Mouse (Mus musculus) lung, postnatal 0 days (tissue): ENCODE measurements around the gene Zfp740. TPM values are rescaled to one million over a fixed set of nuclear protein-coding genes. Genes with fewer than 3 reads are reported as not detected.
A peak's percentile ranks its signal among the peaks of the same experiment; 100 is the strongest.

Experiments used
- ATAC-seq: fragments of 200-750 bp; cut with Nextera tagmentation; 2 replicates; pipeline ENCODE4 v1.8.0; 2017; ENCODE audit warnings: moderate library complexity
- DNase-seq: peaks from one replicate; pipeline ENCODE4 v3.0.0-alpha.2; 2016; ENCODE audit warnings: low spot score
- H3K27ac ChIP-seq: fragments of 300-500 bp; sonication (generic); 2 replicates; pipeline ENCODE4 v1.5.1; 2014; ENCODE audit warnings: antibody characterized with exemption, mild to moderate bottlenecking, low read length, mixed read lengths
- H3K27me3 ChIP-seq: fragments of 300-500 bp; sonication (generic); replicated peaks from 2 replicates; pipeline ENCODE4 v1.6.1; 2014; ENCODE audit warnings: low read length, mixed read lengths; ENCODE audit not compliant: insufficient read depth
- H3K36me3 ChIP-seq: fragments of 300-500 bp; sonication (generic); 2 replicates; pipeline ENCODE4 v1.6.1; 2014; ENCODE audit warnings: low read length, mixed read lengths; ENCODE audit not compliant: insufficient read depth
- H3K4me1 ChIP-seq: fragments of 300-500 bp; sonication (generic); 2 replicates; pipeline ENCODE4 v1.6.1; 2014; ENCODE audit warnings: antibody characterized with exemption, low read depth, low read length, mixed read lengths; ENCODE audit not compliant: insufficient read depth
- H3K4me2 ChIP-seq: fragments of 300-500 bp; sonication (generic); replicated peaks from 2 replicates; pipeline ENCODE4 v1.6.1; 2014; ENCODE audit warnings: low read depth, mild to moderate bottlenecking, low read length, moderate library complexity, mixed read lengths
- H3K4me3 ChIP-seq: fragments of 300-500 bp; sonication (generic); 2 replicates; pipeline ENCODE4 v1.5.1; 2014; ENCODE audit warnings: low read depth, low read length
- H3K9ac ChIP-seq: fragments of 300-500 bp; sonication (generic); replicated peaks from 2 replicates; pipeline ENCODE4 v1.6.1; 2014; ENCODE audit warnings: low read depth, mild to moderate bottlenecking
- H3K9me3 ChIP-seq: fragments of 300-500 bp; sonication (generic); 2 replicates; pipeline ENCODE4 v1.6.1; 2016; ENCODE audit warnings: low read length, mixed read lengths
- CTCF ChIP-seq: IDR thresholded peaks from 2 replicates; pipeline ENCODE4 v1.5.1; 2016; ENCODE audit warnings: antibody characterized with exemption, mild to moderate bottlenecking
- EP300 ChIP-seq: IDR thresholded peaks from 2 replicates; pipeline ENCODE4 v1.6.1; 2016; ENCODE audit warnings: antibody characterized with exemption, mild to moderate bottlenecking, control low read depth
- WGBS: fragments of 180-500 bp; shearing (Covaris S2); extraction: QIAGEN DNeasy Blood & Tissue Kit; methylation state at CpG from one replicate; pipeline ENCODE4 v1.1.7; 2014; 5-methylcytosine and 5-hydroxymethylcytosine counted together
- polyA plus RNA-seq: library from polyadenylated mRNA; unstranded; fragments of >200 nt; fragmentation: Nextera tagmentation; extraction: Ambion mirVana; gene quantifications from 2 replicates; pipeline ENCODE4 v1.2.1, GENCODE M21; 2015

The Zfp740 gene
- polyA plus RNA-seq, 1 experiment from 2014 or later, result 31.9 TPM

- ATAC-seq, result peak; percentile 68
- H3K27me3 ChIP-seq, result no peaks in the 10 kb centered on the region
- DNase-seq, result peak; percentile 79
- no peak overlapping the region for H3K9ac ChIP-seq
- TF ChIP-seq CTCF (no peak), EP300 (no peak)
- H3K27ac ChIP-seq, result peak overlapping the region; percentile 47; the same call in 1 of the 2 replicates
- peaks cover 15% of the 10 kb centered on the region for H3K4me1 ChIP-seq
- 0 out of 2 replicates have a peak overlapping the region, but pooled peaks have one; percentile 69 for H3K4me3 ChIP-seq
- H3K36me3 ChIP-seq, result peaks cover 6% of the 10 kb centered on the region; the same call in 1 of the 2 replicates
- peak overlapping the region; percentile 92 for H3K4me2 ChIP-seq
- 43% methylated on average over 13 of the region's 14 CpGs for WGBS
- no peaks in the 10 kb centered on the region for H3K9me3 ChIP-seq
Observed at GRCm38 (mm10) chr15:102255547-102256255, 52.7 kb downstream of the Zfp740 start.

GRCm38 (mm10) chr15:102256431-102257201, 53.6 kb downstream of the Zfp740 start:
- Histone ChIP-seq H3K9me3 (no peaks in the 10 kb centered on the region), H3K4me1 (peaks cover 15% of the 10 kb centered on the region), H3K9ac (peak overlapping the region; percentile 76), H3K4me3 (peak overlapping the region; percentile 69), H3K27ac (peak overlapping the region; percentile 91), H3K36me3 (peaks cover 3% of the 10 kb centered on the region; the same call in 1 of the 2 replicates), H3K27me3 (no peaks in the 10 kb centered on the region), H3K4me2 (peak overlapping the region; percentile 92)
- WGBS, result 10% methylated on average over 21 of the region's 22 CpGs
- ATAC-seq (no peak), DNase-seq (no peak)
- TF ChIP-seq EP300 (no peak), CTCF (no peak)

GRCm38 (mm10) chr15:102257202-102258075, 54.4 kb downstream of the Zfp740 start, which contains the start of gene Rarg:
Gene Rarg, minus strand, starts transcription at chr15:102257517.
- TF ChIP-seq CTCF, result peak; percentile 18; the same call in 1 of the 2 replicates
- no peak for TF ChIP-seq EP300
- DNase-seq (peak; percentile 78), ATAC-seq (peak; percentile 83)
- Histone ChIP-seq H3K4me1 (peaks cover 15% of the 10 kb centered on the region), H3K27me3 (no peaks in the 10 kb centered on the region), H3K27ac (peak within 1 kb of the TSS; percentile 91), H3K36me3 (no peaks in the 10 kb centered on the region), H3K4me2 (peak within 1 kb of the TSS; percentile 92), H3K9me3 (no peaks in the 10 kb centered on the region), H3K9ac (peak within 1 kb of the TSS; percentile 76), H3K4me3 (peak within 1 kb of the TSS; percentile 69)
- WGBS, result 2% methylated on average over 33 of the region's 46 CpGs

- no peaks in the 10 kb centered on the region for H3K36me3 ChIP-seq
- 13% methylated on average over 12 of the region's 12 CpGs for WGBS
- H3K27me3 ChIP-seq, result no peaks in the 10 kb centered on the region
- ATAC-seq (peak; percentile 43), DNase-seq (peak; percentile 75)
- H3K4me1 ChIP-seq, result peaks cover 15% of the 10 kb centered on the region
- H3K4me3 ChIP-seq, result peak overlapping the region; percentile 69
- peak overlapping the region; percentile 91 for H3K27ac ChIP-seq
- TF ChIP-seq CTCF, result no peak
- TF ChIP-seq EP300, result no peak
- H3K9me3 ChIP-seq, result no peaks in the 10 kb centered on the region
- no peak overlapping the region for H3K9ac ChIP-seq
- peak overlapping the region; percentile 92 for H3K4me2 ChIP-seq
Observed at GRCm38 (mm10) chr15:102258076-102258470, 55.0 kb downstream of the Zfp740 start.

GRCm38 (mm10) chr15:102258581-102259253, 55.7 kb downstream of the Zfp740 start:
- ATAC-seq (no peak), DNase-seq (no peak)
- no peaks in the 10 kb centered on the region for H3K36me3 ChIP-seq
- no peak overlapping the region for H3K4me3 ChIP-seq
- H3K9ac ChIP-seq, result no peak overlapping the region
- TF ChIP-seq CTCF, result 0 out of 2 replicates have a peak, but pooled peaks have one; percentile 3
- TF ChIP-seq EP300, result no peak
- 34% methylated on average over 11 of the region's 11 CpGs for WGBS
- no peaks in the 10 kb centered on the region for H3K27me3 ChIP-seq
- H3K4me2 ChIP-seq, result peak overlapping the region; percentile 92; the same call in 1 of the 2 replicates
- peaks cover 15% of the 10 kb centered on the region for H3K4me1 ChIP-seq
- no peaks in the 10 kb centered on the region for H3K9me3 ChIP-seq
- H3K27ac ChIP-seq, result peak overlapping the region; percentile 91
